Mouse (Mus musculus) C2C12 (cell line): ENCODE data around the gene Slc2a8. TPM values are rescaled to one million over a fixed set of nuclear protein-coding genes. Genes with fewer than 3 reads are reported as not detected.

Experiments
- H3K27me3 ChIP-seq: one replicate; pipeline ENCODE4 v1.6.1; 2011; ENCODE audit not compliant: control insufficient read depth, insufficient read depth, insufficient read length
- H3K36me3 ChIP-seq: one replicate; pipeline ENCODE4 v1.6.1; 2011; ENCODE audit not compliant: control insufficient read depth, insufficient read depth
- H3K4me3 ChIP-seq: one replicate; pipeline ENCODE4 v1.5.1; 2011; ENCODE audit warnings: mild to moderate bottlenecking, control low read depth; ENCODE audit not compliant: poor library complexity, insufficient read depth, severe bottlenecking
- H3K79me2 ChIP-seq: one replicate; pipeline ENCODE4 v1.6.1; 2011; ENCODE audit not compliant: control insufficient read depth, insufficient read depth
- H3K79me3 ChIP-seq: one replicate; pipeline ENCODE4 v1.6.1; 2011; ENCODE audit warnings: low read depth, control low read depth
- H3ac ChIP-seq: one replicate; pipeline ENCODE3; 2011; ENCODE audit warnings: low read depth; ENCODE audit not compliant: control insufficient read depth, insufficient read length
- CEBPB ChIP-seq: IDR thresholded peaks from one replicate; pipeline ENCODE4 v1.6.1; 2011; ENCODE audit warnings: low read depth, mild to moderate bottlenecking, control low read depth, moderate library complexity
- CTCF ChIP-seq: IDR thresholded peaks from one replicate; pipeline ENCODE4 v1.5.1; 2011; ENCODE audit not compliant: control insufficient read depth, insufficient read depth, insufficient read length
- FOSL1 ChIP-seq: IDR thresholded peaks from one replicate; pipeline ENCODE4 v1.8.0; 2011; ENCODE audit warnings: mild to moderate bottlenecking, low read length; ENCODE audit not compliant: poor library complexity, insufficient read depth, severe bottlenecking
- MAX ChIP-seq: IDR thresholded peaks from one replicate; pipeline ENCODE4 v1.6.1; 2011; ENCODE audit warnings: mild to moderate bottlenecking, control low read depth
- MYOD1 ChIP-seq: IDR thresholded peaks from one replicate; pipeline ENCODE4 v1.6.1; 2011; ENCODE audit warnings: low read depth; ENCODE audit not compliant: control insufficient read depth, insufficient read length
- MYOG ChIP-seq: IDR thresholded peaks from one replicate; pipeline ENCODE4 v1.6.1; 2011; ENCODE audit not compliant: control insufficient read depth, insufficient read length; ENCODE audit errors: extremely low read depth
- USF1 ChIP-seq: IDR thresholded peaks from one replicate; pipeline ENCODE4 v1.6.1; 2011; ENCODE audit warnings: low read depth, mild to moderate bottlenecking, control low read depth, moderate library complexity
- polyA plus RNA-seq: library from polyadenylated mRNA; unstranded; fragments of >200 nt; fragmentation: generic; extraction: Trizol; gene quantifications from one replicate; pipeline ENCODE4 v1.2.1, GENCODE M21; 2012; ENCODE audit warnings: missing spikeins

The Slc2a8 gene
- polyA plus RNA-seq, 1 experiment: 4.3 TPM

DNA sequence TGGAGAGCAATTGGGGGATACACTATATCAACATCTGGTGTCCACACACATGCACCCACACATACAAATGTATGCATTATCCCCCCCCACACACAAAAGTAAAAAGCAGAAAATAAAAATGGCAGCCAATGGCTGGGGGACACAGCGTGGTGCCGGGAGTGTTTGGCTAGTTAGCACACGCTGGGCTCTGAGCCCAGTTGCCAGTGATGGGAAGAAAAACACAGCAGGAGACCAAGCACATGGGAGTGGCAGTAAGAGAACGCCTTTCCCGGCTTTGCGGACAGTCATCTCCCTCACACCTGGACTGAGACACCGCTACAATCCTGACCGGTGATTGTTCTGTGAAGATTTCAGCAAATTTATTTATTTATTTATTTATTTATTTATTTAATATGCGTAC is 10.6 kb downstream of the Slc2a8 start:
- H3ac ChIP-seq: no peak overlapping the region

DNA sequence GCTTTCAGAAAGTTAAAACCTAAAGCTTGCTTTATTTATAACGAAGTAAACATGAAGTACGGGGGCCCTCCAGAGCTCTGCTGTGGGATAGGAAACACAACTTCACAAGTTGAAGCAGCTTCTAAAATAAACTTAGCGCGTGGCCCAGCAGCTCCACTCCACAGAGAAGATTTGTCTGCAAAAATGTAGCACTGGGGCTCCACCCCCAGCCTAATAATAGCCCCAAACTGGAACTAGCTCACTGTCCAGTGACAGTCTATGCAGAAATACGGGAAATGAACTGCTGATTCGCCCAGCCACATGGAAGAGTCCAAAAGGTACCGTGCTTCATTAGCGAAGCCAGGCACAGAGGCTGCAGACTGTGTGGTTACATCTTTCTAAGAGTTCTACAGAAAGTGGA is 12.6 kb downstream of the Slc2a8 start:
- TF ChIP-seq MYOG (no peak), CEBPB (no peak), MYOD1 (no peak), FOSL1 (no peak), MAX (no peak)
- Histone ChIP-seq H3K4me3 (no peak overlapping the region), H3ac (no peak overlapping the region), H3K36me3 (peaks cover 7% of the 10 kb centered on the region), H3K27me3 (no peaks in the 10 kb centered on the region), H3K79me3 (peaks cover 1% of the 10 kb centered on the region), H3K79me2 (peaks cover 16% of the 10 kb centered on the region)

More for the DNA sequence above, 10.6 kb downstream of the Slc2a8 start:
- no peaks in the 10 kb centered on the region for H3K36me3 ChIP-seq
- no peak for TF ChIP-seq CTCF
- H3K79me2 ChIP-seq: peaks cover 8% of the 10 kb centered on the region
- H3K79me3 ChIP-seq: no peaks in the 10 kb centered on the region
- H3K27me3 ChIP-seq: no peaks in the 10 kb centered on the region
- no peak overlapping the region for H3K4me3 ChIP-seq

DNA sequence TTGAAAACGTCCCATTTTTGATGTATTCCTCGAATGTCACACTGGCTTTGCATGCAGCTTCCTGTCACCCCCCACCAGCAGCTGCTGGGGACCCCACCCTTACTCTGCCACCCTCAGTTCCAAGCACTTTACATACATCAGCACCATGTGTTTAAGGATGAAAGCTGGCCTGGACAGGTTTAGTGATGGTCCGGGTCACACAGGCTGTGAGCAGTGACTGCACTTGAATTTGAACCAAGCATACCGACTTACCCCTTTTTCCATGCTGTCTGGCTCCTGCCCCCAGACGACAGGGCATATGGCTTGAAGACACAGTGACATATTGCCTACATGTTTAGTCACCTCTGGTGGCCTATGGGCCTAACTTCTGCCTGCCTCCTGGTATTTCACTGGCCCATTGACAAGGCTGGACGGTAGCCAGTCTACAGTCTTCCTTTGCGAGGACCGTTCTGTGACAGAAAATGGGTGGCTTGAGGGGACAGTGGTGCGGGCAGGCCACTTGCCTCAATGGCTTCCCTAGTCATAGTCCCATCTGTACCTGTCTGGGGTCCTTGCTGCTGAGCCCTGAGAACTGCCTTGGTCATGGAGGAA is 13.8 kb downstream of the Slc2a8 start:
- peaks cover 28% of the 10 kb centered on the region for H3K79me2 ChIP-seq
- H3ac ChIP-seq: no peak overlapping the region
- TF ChIP-seq MYOD1: no peak
- TF ChIP-seq MYOG: no peak
- no peak for TF ChIP-seq USF1
- no peak for TF ChIP-seq MAX
- no peak for TF ChIP-seq FOSL1
- TF ChIP-seq CEBPB: no peak
- TF ChIP-seq CTCF: no peak
- peaks cover 13% of the 10 kb centered on the region for H3K79me3 ChIP-seq
- no peak overlapping the region for H3K4me3 ChIP-seq
- no peaks in the 10 kb centered on the region for H3K27me3 ChIP-seq
- peaks cover 19% of the 10 kb centered on the region for H3K36me3 ChIP-seq

DNA sequence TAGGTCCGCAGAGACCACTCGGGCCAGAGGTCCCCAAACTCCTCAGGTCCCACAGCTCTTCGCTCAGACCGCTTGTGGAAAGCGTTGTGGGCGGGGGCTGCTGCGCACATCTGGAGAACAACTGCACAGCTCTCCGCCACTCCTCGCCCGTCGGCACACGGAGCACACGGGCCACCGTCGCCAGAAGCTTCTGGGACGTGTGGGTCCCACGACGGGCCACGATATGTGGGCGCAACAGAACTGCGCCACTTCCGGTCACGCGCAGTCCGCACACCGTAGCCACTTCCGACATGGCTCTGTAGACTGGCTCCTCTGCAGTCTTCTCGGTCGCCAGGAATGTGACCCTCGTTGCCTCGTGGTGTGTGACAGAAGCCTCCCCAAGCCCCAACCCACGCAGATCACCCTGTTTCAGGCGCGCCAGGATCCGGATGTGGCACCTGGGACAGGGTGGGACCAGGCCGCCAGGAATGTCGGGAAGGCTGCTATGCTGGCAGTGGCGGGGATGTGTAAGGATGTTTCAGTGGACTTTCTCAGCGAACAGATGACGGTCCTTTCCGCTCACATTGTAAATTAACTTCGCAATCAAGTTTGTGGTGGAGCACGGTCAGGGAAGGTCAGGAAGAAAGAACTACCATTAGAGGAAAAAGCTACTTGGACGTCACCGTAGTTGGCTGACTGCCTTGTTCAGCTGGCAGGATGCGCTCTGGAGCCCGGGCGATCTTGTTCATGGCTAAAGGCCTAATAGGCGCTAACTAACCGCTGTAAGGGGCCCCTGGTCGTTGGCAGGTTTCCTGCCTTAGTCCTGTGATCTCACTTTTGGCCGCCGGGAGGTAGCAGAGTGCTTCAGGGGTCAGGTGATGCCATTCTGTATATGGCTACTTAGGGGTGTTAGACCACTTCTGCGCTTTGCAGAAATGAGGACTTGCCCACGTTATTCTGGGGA is 14.9 kb downstream of the Slc2a8 start:
- Histone ChIP-seq H3ac (peak overlapping the region; percentile 84), H3K79me3 (peaks cover 25% of the 10 kb centered on the region), H3K27me3 (no peaks in the 10 kb centered on the region), H3K79me2 (peaks cover 40% of the 10 kb centered on the region), H3K4me3 (peak overlapping the region; percentile 30), H3K36me3 (peaks cover 31% of the 10 kb centered on the region)
- TF ChIP-seq CTCF (peak; percentile 9), MYOG (no peak), MAX (peak; percentile 90), USF1 (peak; percentile 85)

DNA sequence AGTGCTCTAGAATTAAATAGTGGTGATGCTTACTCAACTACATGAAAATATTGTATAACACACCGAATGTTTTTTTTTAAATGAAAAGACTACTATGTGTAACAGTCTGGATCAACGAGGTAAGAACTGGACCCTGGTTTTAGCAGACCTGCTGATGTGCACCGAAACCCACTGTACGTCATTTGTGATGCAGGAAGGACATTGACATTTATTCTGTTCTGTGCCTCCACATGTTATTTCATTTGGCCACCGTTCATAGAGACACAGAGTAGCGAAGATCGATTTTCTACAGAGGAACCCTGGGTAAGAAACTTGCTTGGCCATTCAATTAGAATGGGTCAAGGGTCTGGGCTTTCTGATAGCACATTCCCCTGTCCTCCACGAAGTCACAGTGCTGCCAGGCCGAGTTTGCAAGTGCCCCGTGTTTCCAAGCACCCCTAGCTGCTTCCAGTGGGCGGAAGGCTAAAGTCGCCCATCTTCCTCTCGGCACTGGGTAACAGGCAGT is 15.6 kb downstream of the Slc2a8 start:
- TF ChIP-seq MAX: no peak
- no peak for TF ChIP-seq MYOD1
- no peak for TF ChIP-seq USF1
- TF ChIP-seq MYOG: no peak
- TF ChIP-seq CTCF: no peak
- no peak for TF ChIP-seq FOSL1
- TF ChIP-seq CEBPB: no peak
- H3K4me3 ChIP-seq: peak overlapping the region; percentile 30

DNA sequence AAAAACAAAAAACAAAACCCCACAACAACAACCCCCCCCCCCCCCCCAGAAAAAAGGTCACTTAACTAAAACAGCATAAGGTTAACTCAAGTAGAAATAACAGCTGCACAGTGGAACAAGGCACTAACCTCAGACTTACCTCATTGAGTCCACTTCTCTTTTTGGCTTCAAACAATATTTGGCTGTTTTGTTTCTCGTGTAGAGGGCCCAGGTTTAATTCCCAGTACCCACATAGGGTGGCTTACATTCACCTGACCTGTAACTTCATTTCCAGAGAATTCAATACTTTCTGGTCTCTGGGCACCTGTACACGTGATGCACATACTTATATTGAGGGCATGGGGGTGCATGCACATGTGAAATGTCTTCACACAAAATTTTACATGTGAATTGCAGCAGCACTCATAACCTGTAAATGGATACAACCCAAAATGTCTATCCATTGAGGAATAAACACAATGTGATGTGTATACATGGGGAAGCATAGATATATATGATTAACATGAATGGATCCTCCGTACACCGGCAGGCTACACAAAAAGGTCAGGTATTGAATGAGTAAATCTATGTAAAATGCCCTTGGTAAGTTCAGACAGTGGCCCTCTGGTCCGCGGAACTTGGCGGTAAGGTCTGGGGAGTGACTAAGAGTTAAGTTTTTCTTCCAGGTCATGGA is 16.2 kb downstream of the Slc2a8 start:
- H3K27me3 ChIP-seq: no peaks in the 10 kb centered on the region
- H3ac ChIP-seq: no peak overlapping the region
- TF ChIP-seq MAX (peak; percentile 25), MYOD1 (no peak), CTCF (no peak), MYOG (no peak), USF1 (peak; percentile 62), CEBPB (no peak), FOSL1 (no peak)
- no peak overlapping the region for H3K4me3 ChIP-seq
- H3K79me2 ChIP-seq: peaks cover 53% of the 10 kb centered on the region
- peaks cover 32% of the 10 kb centered on the region for H3K36me3 ChIP-seq
- H3K79me3 ChIP-seq: peaks cover 31% of the 10 kb centered on the region

More for the DNA sequence above, 15.6 kb downstream of the Slc2a8 start:
- H3K79me3 ChIP-seq: peaks cover 29% of the 10 kb centered on the region
- peak overlapping the region; percentile 84 for H3ac ChIP-seq
- H3K79me2 ChIP-seq: peaks cover 47% of the 10 kb centered on the region
- H3K27me3 ChIP-seq: no peaks in the 10 kb centered on the region
- H3K36me3 ChIP-seq: peaks cover 32% of the 10 kb centered on the region
